Mouse (Mus musculus) adrenal gland, adult 2 months (tissue): Measurements from ENCODE around the gene Prune1. TPM values are rescaled to one million over a fixed set of nuclear protein-coding genes. Genes with fewer than 3 reads are reported as not detected.
"Not testable (repeated sequence)": the region's sequence is repeated elsewhere in the genome, so short reads cannot be mapped to it uniquely, and the experiment has no call there.

Experiments
- DNase-seq: peaks from one replicate; pipeline ENCODE4 v3.0.0; 2021
- polyA plus RNA-seq: library from polyadenylated mRNA; depleted of rRNA; stranded (reverse); fragments of >200 nt; gene quantifications from 2 replicates; pipeline ENCODE4 v1.2.3, GENCODE M21; 2012; rRNA removed
- total RNA-seq, 2 experiments: library from RNA; stranded (reverse); gene quantifications; 2 replicates each; pipeline ENCODE4 v1.2.3; 2021

The Prune1 gene
- total and polyA plus RNA-seq, 3 experiments, result 15.4 to 31.1 (median 26.3) TPM

- not testable (repeated sequence) for DNase-seq
Measured at GRCm38 (mm10) chr3:95212889-95213608, 68.8 kb downstream of the Prune1 start.

- DNase-seq, result no peak
Measured at GRCm38 (mm10) chr3:95210585-95210984, 71.3 kb downstream of the Prune1 start.

- no peak for DNase-seq
Measured at GRCm38 (mm10) chr3:95208286-95208685, 73.6 kb downstream of the Prune1 start.

GRCm38 (mm10) chr3:95203880-95204279, 78.0 kb downstream of the Prune1 start:
- no peak for DNase-seq

Other genes starting within 250 kb of the Prune1 start
- gene Psmd4, start 239.5 kb downstream of the Prune1 start, total RNA-seq, result 100 to 1,000 TPM; 312 to 335 TPM
- gene Psmd4, start 239.5 kb downstream of the Prune1 start, polyA plus RNA-seq, result 105 and 114 TPM in 2 replicates
- gene Pip5k1a, start 175.1 kb downstream of the Prune1 start, total RNA-seq, result 10 to 100 TPM; 40.8 to 49.9 TPM
- 16.4 and 18.7 TPM in 2 replicates for gene Pip5k1a, start 175.1 kb downstream of the Prune1 start, polyA plus RNA-seq
- gene Vps72, start 171.1 kb downstream of the Prune1 start, total RNA-seq, result 10 to 100 TPM; 52.4 to 64.0 TPM
- gene Vps72, start 171.1 kb downstream of the Prune1 start, polyA plus RNA-seq, result 82.4 and 83.0 TPM in 2 replicates
- under 1 TPM; 0.48 to 0.52 TPM for gene Tmod4, start 157.6 kb downstream of the Prune1 start, total RNA-seq
- 0.17 and 0.30 TPM in 2 replicates for gene Tmod4, start 157.6 kb downstream of the Prune1 start, polyA plus RNA-seq
- gene Scnm1, start 148.1 kb downstream of the Prune1 start, total RNA-seq, result 10 to 100 TPM; 33.4 to 37.0 TPM
- gene Scnm1, start 148.1 kb downstream of the Prune1 start, polyA plus RNA-seq, result 17.6 and 18.6 TPM in 2 replicates
- gene Lysmd1, start 148.0 kb downstream of the Prune1 start, total RNA-seq, result 1 to 10 TPM; 7.1 to 9.0 TPM
- 3.7 and 4.7 TPM in 2 replicates for gene Lysmd1, start 148.0 kb downstream of the Prune1 start, polyA plus RNA-seq
- 1 to 10 TPM; 2.0 to 2.2 TPM for gene Tnfaip8l2, start 139.7 kb downstream of the Prune1 start, total RNA-seq
- 3.7 and 4.9 TPM in 2 replicates for gene Tnfaip8l2, start 139.7 kb downstream of the Prune1 start, polyA plus RNA-seq
- gene Sema6c, start 121.6 kb downstream of the Prune1 start, total RNA-seq, result 1 to 10 TPM; 2.6 to 3.8 TPM
- 8.6 and 12.4 TPM in 2 replicates for gene Sema6c, start 121.6 kb downstream of the Prune1 start, polyA plus RNA-seq
- gene Gabpb2, start 64.2 kb downstream of the Prune1 start, total RNA-seq, result 10 to 100 TPM; 19.0 to 21.1 TPM
- gene Gabpb2, start 64.2 kb downstream of the Prune1 start, polyA plus RNA-seq, result 4.0 and 4.5 TPM in 2 replicates
- gene Cdc42se1, start 53.3 kb downstream of the Prune1 start, total RNA-seq, result 100 to 1,000 TPM in 1 of 2 experiments, 10 to 100 TPM in 1; 89.7 to 102 TPM
- 46.1 and 53.0 TPM in 2 replicates for gene Cdc42se1, start 53.3 kb downstream of the Prune1 start, polyA plus RNA-seq
- 1 to 10 TPM; 8.0 to 8.7 TPM for gene Mllt11, start 49.9 kb downstream of the Prune1 start, total RNA-seq
- 7.2 and 9.2 TPM in 2 replicates for gene Mllt11, start 49.9 kb downstream of the Prune1 start, polyA plus RNA-seq
- under 1 TPM in 1 of 2 experiments, not detected in 1; 0.21 TPM for gene Gm128, start 40.5 kb downstream of the Prune1 start, total RNA-seq
- 0.20 and 0.22 TPM in 2 replicates for gene Gm128, start 40.5 kb downstream of the Prune1 start, polyA plus RNA-seq
- not detected for gene Bnipl, start 30.9 kb downstream of the Prune1 start, total RNA-seq
- not detected in 2 replicates for gene Bnipl, start 30.9 kb downstream of the Prune1 start, polyA plus RNA-seq
- gene Mindy1, start 731 bp downstream of the Prune1 start, total RNA-seq, result 100 to 1,000 TPM; 131 to 139 TPM
- gene Mindy1, start 731 bp downstream of the Prune1 start, polyA plus RNA-seq, result 209 and 296 TPM in 2 replicates
- 1 to 10 TPM; 1.2 to 2.5 TPM for gene Anxa9, start 25.1 kb upstream of the Prune1 start, total RNA-seq
- 0.88 and 1.3 TPM in 2 replicates for gene Anxa9, start 25.1 kb upstream of the Prune1 start, polyA plus RNA-seq
- 100 to 1,000 TPM; 224 to 263 TPM for gene Cers2, start 32.7 kb upstream of the Prune1 start, total RNA-seq
- 78.7 and 99.1 TPM in 2 replicates for gene Cers2, start 32.7 kb upstream of the Prune1 start, polyA plus RNA-seq
- gene Setdb1, start 75.1 kb upstream of the Prune1 start, total RNA-seq, result 10 to 100 TPM; 20.7 to 21.7 TPM
- gene Setdb1, start 75.1 kb upstream of the Prune1 start, polyA plus RNA-seq, result 6.9 and 7.6 TPM in 2 replicates
- gene 4930558C23Rik, start 120.8 kb upstream of the Prune1 start, total RNA-seq, result not detected
- not detected in 2 replicates for gene 4930558C23Rik, start 120.8 kb upstream of the Prune1 start, polyA plus RNA-seq
- 10 to 100 TPM; 52.6 to 63.4 TPM for gene Arnt, start 152.3 kb upstream of the Prune1 start, total RNA-seq
- gene Arnt, start 152.3 kb upstream of the Prune1 start, polyA plus RNA-seq, result 49.3 and 53.9 TPM in 2 replicates
- gene Ctsk, start 217.2 kb upstream of the Prune1 start, total RNA-seq, result 1 to 10 TPM; 4.4 to 5.0 TPM
- gene Ctsk, start 217.2 kb upstream of the Prune1 start, polyA plus RNA-seq, result 0.48 and 0.86 TPM in 2 replicates
- 10 to 100 TPM; 51.8 to 57.1 TPM for gene Ctss, start 244.7 kb upstream of the Prune1 start, total RNA-seq
- gene Ctss, start 244.7 kb upstream of the Prune1 start, polyA plus RNA-seq, result 5.5 and 8.0 TPM in 2 replicates